Mouse (Mus musculus) megakaryocyte, embryonic 14.5 days (primary cell): ENCODE data around the gene Fcrla.

Experiments used
- FLI1 ChIP-seq: IDR thresholded peaks from 2 replicates; pipeline ENCODE4 v1.6.1; 2012; ENCODE audit warnings: low read length, inconsistent platforms, mixed read lengths
- GATA1 ChIP-seq: IDR thresholded peaks from 3 replicates; pipeline ENCODE4 v1.6.1; 2012; ENCODE audit warnings: mixed read lengths, low read length, inconsistent platforms, borderline replicate concordance

DNA sequence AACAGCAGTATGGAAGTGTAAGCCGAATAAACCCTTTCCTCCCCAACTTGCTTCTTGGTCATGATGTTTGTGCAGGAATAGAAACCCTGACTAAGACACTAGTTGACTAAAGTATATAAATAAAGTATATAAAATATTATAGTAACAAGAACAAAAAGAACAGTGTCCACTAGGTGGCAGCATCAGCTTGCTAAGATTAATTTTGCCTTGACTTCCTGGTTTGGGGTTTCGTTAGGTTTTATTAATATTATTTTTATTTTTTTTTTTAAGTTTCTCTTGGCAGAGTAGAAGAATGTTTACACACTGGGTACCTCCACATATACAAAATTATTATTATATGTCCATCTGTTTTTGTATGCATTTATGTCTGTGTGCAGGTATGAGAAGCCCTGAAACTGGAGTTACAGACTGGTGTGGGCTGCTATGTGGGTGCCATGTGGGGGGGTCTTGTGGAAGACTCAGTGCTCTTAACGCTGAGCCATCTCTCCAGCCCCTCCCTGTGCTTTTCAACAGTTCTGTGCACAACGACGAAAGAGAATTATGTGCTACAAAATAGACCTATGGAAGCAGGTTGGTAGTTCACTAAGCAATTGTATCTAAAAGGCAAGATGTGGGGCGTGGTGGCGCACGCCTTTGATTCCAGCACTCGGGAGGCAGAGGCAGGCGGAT lies 26.4 kb downstream of the Fcrla start:
- TF ChIP-seq GATA1 (no peak), FLI1 (no peak)
